Mouse (Mus musculus): Measurements from ENCODE around the gene Lrp10. TPM values are rescaled to one million over a fixed set of nuclear protein-coding genes. Genes with fewer than 3 reads are reported as not detected.

Gene Lrp10
- polyA plus RNA-seq (2017; shearing (Covaris generic)) = 89.5 TPM

GRCm38 (mm10) chr14:54463959-54464292 lies at the start of gene Lrp10:
Gene Lrp10 (plus strand): TSS chr14:54464137.

GRCm38 (mm10) chr14:54417623-54418081 lies 46.3 kb upstream of the Lrp10 start, which contains the start of gene Slc7a7:
Gene Slc7a7 (minus strand): TSS chr14:54417780.

GRCm38 (mm10) chr14:54426689-54427398 lies 37.1 kb upstream of the Lrp10 start, which contains the start of gene Mrpl52:
Gene Mrpl52 (plus strand): TSS chr14:54426909.

GRCm38 (mm10) chr14:54431334-54432077 lies 32.4 kb upstream of the Lrp10 start, which contains the start of gene Mmp14:
Gene Mmp14 (plus strand): TSS chr14:54431612.

GRCm38 (mm10) chr14:54475941-54476844 lies 12.3 kb downstream of the Lrp10 start, which contains the start of gene Rem2:
Gene Rem2 (plus strand): TSS chr14:54476100.

Other genes starting within 250 kb of the Lrp10 start
- 503 TPM for gene Dad1, start 210.0 kb upstream of the Lrp10 start, polyA plus RNA-seq (2017; shearing (Covaris generic))
- 41.0 TPM for gene Abhd4, start 209.9 kb upstream of the Lrp10 start, polyA plus RNA-seq (2017; shearing (Covaris generic))
- gene Olfr49, start 179.2 kb upstream of the Lrp10 start, polyA plus RNA-seq (2017; shearing (Covaris generic)) = 0.11 TPM
- 66.1 TPM for gene Oxa1l, start 103.3 kb upstream of the Lrp10 start, polyA plus RNA-seq (2017; shearing (Covaris generic))
- 2.7 TPM for gene Slc7a7, start 46.4 kb upstream of the Lrp10 start, polyA plus RNA-seq (2017; shearing (Covaris generic))
- gene Mrpl52, start 37.2 kb upstream of the Lrp10 start, polyA plus RNA-seq (2017; shearing (Covaris generic)) = 229 TPM
- 1.9 TPM for gene Mmp14, start 32.5 kb upstream of the Lrp10 start, polyA plus RNA-seq (2017; shearing (Covaris generic))
- 0.95 TPM for gene Rem2, start 12.0 kb downstream of the Lrp10 start, polyA plus RNA-seq (2017; shearing (Covaris generic))
- 51.3 TPM for gene Prmt5, start 53.4 kb downstream of the Lrp10 start, polyA plus RNA-seq (2017; shearing (Covaris generic))
- gene Haus4, start 90.5 kb downstream of the Lrp10 start, polyA plus RNA-seq (2017; shearing (Covaris generic)) = 29.7 TPM
- gene Ajuba, start 113.4 kb downstream of the Lrp10 start, polyA plus RNA-seq (2017; shearing (Covaris generic)) = 0.26 TPM
- 5.6 TPM for gene 4931414P19Rik, start 141.9 kb downstream of the Lrp10 start, polyA plus RNA-seq (2017; shearing (Covaris generic))
- 235 TPM for gene Psmb5, start 153.9 kb downstream of the Lrp10 start, polyA plus RNA-seq (2017; shearing (Covaris generic))
- gene Psmb11, start 157.3 kb downstream of the Lrp10 start, polyA plus RNA-seq (2017; shearing (Covaris generic)) = not detected
- gene Gm17606, start 176.8 kb downstream of the Lrp10 start, polyA plus RNA-seq (2017; shearing (Covaris generic)) = not detected
- 0.68 TPM for gene Cdh24, start 177.2 kb downstream of the Lrp10 start, polyA plus RNA-seq (2017; shearing (Covaris generic))
- 92.8 TPM for gene 1700123O20Rik, start 222.1 kb downstream of the Lrp10 start, polyA plus RNA-seq (2017; shearing (Covaris generic))
- 113 TPM for gene Acin1, start 222.8 kb downstream of the Lrp10 start, polyA plus RNA-seq (2017; shearing (Covaris generic))
- 0.16 TPM for gene Gm29776, start 234.7 kb downstream of the Lrp10 start, polyA plus RNA-seq (2017; shearing (Covaris generic))
- gene Cebpe, start 248.0 kb downstream of the Lrp10 start, polyA plus RNA-seq (2017; shearing (Covaris generic)) = not detected

All from inflammation-experienced regulatory T-cells, adult 16 weeks (primary cell).